Mouse (Mus musculus) gastrocnemius, adult 8-10 months (tissue): Measurements from ENCODE around the gene Agrn. TPM values are rescaled to one million over a fixed set of nuclear protein-coding genes. Genes with fewer than 3 reads are reported as not detected.
"Not testable (repeated sequence)": the region's sequence is repeated elsewhere in the genome, so short reads cannot be mapped to it uniquely, and the experiment has no call there.

ENCODE experiments used
- DNase-seq, 2 experiments: peaks; one replicate each; pipeline ENCODE4 v3.0.0; 2022; ENCODE audit warnings: low spot score in 2 of 2
- microRNA-seq: library from miRNA; unstranded; fragments of <30 nt; microRNA quantifications from one replicate; pipeline ENCODE4 v1.2.0, GENCODE M21; 2022
- total RNA-seq, 4 experiments: library from RNA; stranded (reverse); gene quantifications; 2 replicates each; pipeline ENCODE4 v1.2.4; 2022

Agrn gene
- total RNA-seq, 4 experiments from 2014 or later: 3.3 to 5.9 (median 4.4) TPM

GRCm38 (mm10) chr4:156154771-156155170, 42.5 kb downstream of the Agrn start:
- no peak for DNase-seq

GRCm38 (mm10) chr4:156150887-156151286, 46.4 kb downstream of the Agrn start:
- not testable (repeated sequence) for DNase-seq

- no peak for DNase-seq
These were observed 60.8 kb downstream of the Agrn start for GRCm38 (mm10) chr4:156136285-156137100.

GRCm38 (mm10) chr4:156135801-156136200, 61.5 kb downstream of the Agrn start:
- DNase-seq: no peak

- DNase-seq: no peak
These were observed 62.2 kb downstream of the Agrn start for GRCm38 (mm10) chr4:156135112-156135511.

GRCm38 (mm10) chr4:156133943-156134605, 63.2 kb downstream of the Agrn start:
- DNase-seq: no peak

GRCm38 (mm10) chr4:156133334-156133733, 64.0 kb downstream of the Agrn start:
- no peak for DNase-seq

- no peak for DNase-seq
These were observed 66.3 kb downstream of the Agrn start for GRCm38 (mm10) chr4:156130940-156131339.

GRCm38 (mm10) chr4:156130436-156130835, 66.9 kb downstream of the Agrn start, which contains the start of gene Rnf223:
Gene Rnf223, plus strand, starts transcription at chr4:156130513.
- no peak for DNase-seq

- no peak for DNase-seq
These were observed 68.5 kb downstream of the Agrn start for GRCm38 (mm10) chr4:156128746-156129145.

GRCm38 (mm10) chr4:156126841-156127240, 70.4 kb downstream of the Agrn start:
- no peak for DNase-seq

- DNase-seq: no peak
These were observed 71.9 kb downstream of the Agrn start for GRCm38 (mm10) chr4:156125393-156125792.

- DNase-seq: no peak
These were observed 73.2 kb downstream of the Agrn start for GRCm38 (mm10) chr4:156124077-156124476.

Small RNAs within 50 kb of the gene (microRNA-seq; reads per million reads assigned to microRNA genes)
- 3.3 reads per million for gene Mir7658

Other genes starting within 250 kb of the Agrn start
- 10 to 100 TPM; 14.6 to 22.4 (median 20.8) TPM for gene C1qtnf12, start 235.2 kb downstream of the Agrn start, total RNA-seq
- 1 to 10 TPM in 3 of 4 experiments, under 1 TPM in 1; 0.94 to 1.8 (median 1.6) TPM for gene B3galt6, start 204.8 kb downstream of the Agrn start, total RNA-seq
- 10 to 100 TPM; 68.8 to 85.8 (median 77.5) TPM for gene Sdf4, start 204.6 kb downstream of the Agrn start, total RNA-seq
- 1 to 10 TPM in 3 of 4 experiments, under 1 TPM in 1; 0.65 to 1.9 (median 1.4) TPM for gene Tnfrsf4, start 183.6 kb downstream of the Agrn start, total RNA-seq
- not detected for gene Tnfrsf18, start 171.3 kb downstream of the Agrn start, total RNA-seq
- gene Ttll10, start 138.1 kb downstream of the Agrn start, total RNA-seq: not detected
- 1 to 10 TPM; 2.1 to 4.2 (median 2.4) TPM for gene 9430015G10Rik, start 87.5 kb downstream of the Agrn start, total RNA-seq
- gene Rnf223, start 67.0 kb downstream of the Agrn start, total RNA-seq: not detected
- under 1 TPM in 2 of 4 experiments, not detected in 2; 0.34 to 0.67 TPM for gene Isg15, start 3.3 kb upstream of the Agrn start, total RNA-seq
- 1 to 10 TPM; 4.3 to 6.3 (median 4.8) TPM for gene AW011738, start 5.8 kb upstream of the Agrn start, total RNA-seq
- 100 to 1,000 TPM; 149 to 208 (median 179) TPM for gene Perm1, start 18.4 kb upstream of the Agrn start, total RNA-seq
- 1 to 10 TPM; 5.5 to 6.6 (median 6.2) TPM for gene Plekhn1, start 37.4 kb upstream of the Agrn start, total RNA-seq
- 10 to 100 TPM; 30.9 to 38.1 (median 32.1) TPM for gene Noc2l, start 38.5 kb upstream of the Agrn start, total RNA-seq
- not detected for gene Samd11, start 58.2 kb upstream of the Agrn start, total RNA-seq
- gene Vmn2r-ps159, start 133.6 kb upstream of the Agrn start, total RNA-seq: not detected